12 mouse cellular contexts compared by ENCODE assay signal in the genomic region with DNA sequence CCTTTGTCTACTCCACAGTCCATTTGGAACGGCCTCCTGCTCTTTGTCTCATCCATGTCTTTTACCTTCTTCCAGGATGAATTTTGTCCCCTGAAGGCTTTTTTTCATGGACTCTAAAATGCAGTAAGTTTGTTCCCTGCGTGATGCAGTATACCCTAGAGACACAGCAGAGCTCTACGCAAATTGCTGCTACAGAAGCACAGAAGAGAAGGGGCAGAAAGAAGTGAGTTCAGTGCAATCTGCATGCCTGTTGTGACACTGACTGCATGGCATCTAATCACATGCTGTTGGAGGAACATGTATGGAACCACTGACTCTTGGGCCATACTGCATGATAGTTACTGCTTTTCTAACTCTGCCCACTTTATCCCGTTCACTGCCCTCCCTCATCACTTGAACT.
DNase-seq lines count a peak whose midpoint lies in the region; ATAC-seq lines count a peak whose summit lies in the region.
"Had no signal": no experiment of that assay in that cellular context is flagged by ENCODE, and none has a peak within 500 bp of the region (broad histone marks: within the 10 kb centered on the region; RNA-seq: fewer than 3 reads in every experiment).

No protein-coding gene starts in this region.

- H3K27me3 ChIP-seq in heart, embryonic 13.5 days (replicated peaks): no peaks in the 10 kb centered on the region
- H3K27me3 ChIP-seq in forebrain, embryonic 12.5 days: no peaks in the 10 kb centered on the region
- no peaks in the 10 kb centered on the region for H3K27me3 ChIP-seq in forebrain, embryonic 15.5 days
- H3K27me3 ChIP-seq in midbrain, embryonic 13.5 days: no peaks in the 10 kb centered on the region

- 0 out of 2 replicates have a peak, but pooled peaks cover 3% of the 10 kb centered on the region for H3K4me1 ChIP-seq in heart, embryonic 13.5 days
- H3K4me1 ChIP-seq in forebrain, embryonic 12.5 days: peaks cover 2% of the 10 kb centered on the region; the same call in 1 of the 2 replicates
- peaks cover 13% of the 10 kb centered on the region for H3K4me1 ChIP-seq in forebrain, embryonic 15.5 days
- peaks cover 11% of the 10 kb centered on the region; the same call in 1 of the 2 replicates for H3K4me1 ChIP-seq in midbrain, embryonic 13.5 days (replicated peaks)

- H3K27ac ChIP-seq in heart, embryonic 13.5 days (replicated peaks): peak overlapping the region; percentile 67
- H3K27ac ChIP-seq in forebrain, embryonic 12.5 days: peak overlapping the region; percentile 36; the same call in 1 of the 2 replicates
- peak overlapping the region; percentile 63 for H3K27ac ChIP-seq in forebrain, embryonic 15.5 days (replicated peaks)
- peak overlapping the region; percentile 59 for H3K27ac ChIP-seq in midbrain, embryonic 13.5 days
- H3K27ac ChIP-seq: gastrocnemius, adult 2 months; left cerebral cortex, adult 2 months had no signal

- H3K36me3 ChIP-seq in heart, embryonic 13.5 days: no peaks in the 10 kb centered on the region
- no peaks in the 10 kb centered on the region for H3K36me3 ChIP-seq in forebrain, embryonic 12.5 days (replicated peaks)
- no peaks in the 10 kb centered on the region for H3K36me3 ChIP-seq in forebrain, embryonic 15.5 days
- H3K36me3 ChIP-seq in midbrain, embryonic 13.5 days: no peaks in the 10 kb centered on the region

- H3K9ac ChIP-seq in heart, embryonic 13.5 days: no peak overlapping the region
- no peak overlapping the region for H3K9ac ChIP-seq in forebrain, embryonic 12.5 days
- no peak overlapping the region for H3K9ac ChIP-seq in forebrain, embryonic 15.5 days (replicated peaks)
- H3K9ac ChIP-seq in midbrain, embryonic 13.5 days (replicated peaks): no peak overlapping the region

- DNase-seq in heart, adult 11 months: no peak
- no peak for DNase-seq in adrenal gland, postnatal 4 days (ENCODE audit: low spot score in 2 of 2)
- DNase-seq in left cerebral cortex, adult 8-10 months (ENCODE audit: low spot score in 2 of 2): no peak
- DNase-seq: liver; lung, adult 2 months; thymus, adult 2 months had no signal

- peak overlapping the region; percentile 14; the same call in 1 of the 2 replicates for H3K4me3 ChIP-seq in heart, embryonic 13.5 days
- no peak overlapping the region for H3K4me3 ChIP-seq in forebrain, embryonic 12.5 days (replicated peaks)
- H3K4me3 ChIP-seq in forebrain, embryonic 15.5 days: no peak overlapping the region
- no peak overlapping the region for H3K4me3 ChIP-seq in midbrain, embryonic 13.5 days (replicated peaks)
- H3K4me3 ChIP-seq: gastrocnemius, adult 2 months; left cerebral cortex, adult 2 months had no signal

- H3K4me2 ChIP-seq in heart, embryonic 13.5 days: peak overlapping the region; percentile 43
- H3K4me2 ChIP-seq in forebrain, embryonic 12.5 days: no peak overlapping the region
- H3K4me2 ChIP-seq in forebrain, embryonic 15.5 days (replicated peaks): no peak overlapping the region
- H3K4me2 ChIP-seq in midbrain, embryonic 13.5 days (replicated peaks): peak overlapping the region; percentile 18

- H3K9me3 ChIP-seq in heart, embryonic 13.5 days: no peaks in the 10 kb centered on the region
- H3K9me3 ChIP-seq in forebrain, embryonic 12.5 days: no peaks in the 10 kb centered on the region
- H3K9me3 ChIP-seq in forebrain, embryonic 15.5 days: no peaks in the 10 kb centered on the region
- H3K9me3 ChIP-seq in midbrain, embryonic 13.5 days: no peaks in the 10 kb centered on the region

- WGBS in heart, embryonic 13.5 days: 58% methylated on average over 4 of the region's 4 CpGs
- WGBS in forebrain, embryonic 12.5 days: 36% methylated on average over 4 of the region's 4 CpGs
- 41% methylated on average over 4 of the region's 4 CpGs for WGBS in forebrain, embryonic 15.5 days
- WGBS in midbrain, embryonic 13.5 days: 57% methylated on average over 4 of the region's 4 CpGs

- no peak for ATAC-seq in heart, embryonic 13.5 days (ENCODE audit: extremely low read depth, insufficient number of reproducible peaks, low FRiP score, low TSS enrichment)
- ATAC-seq in forebrain, embryonic 12.5 days (ENCODE audit: low FRiP score): peak; percentile 33; the same call in 1 of the 2 replicates
- ATAC-seq in forebrain, embryonic 15.5 days (replicated peaks): no peak; the same call in 1 of the 2 replicates
- ATAC-seq in midbrain, embryonic 13.5 days: peak; percentile 53

Comparison
In these comparisons a context has a peak if more than half of its experiments do, and no peak if none do; other contexts are left out.
1. ATAC-seq: peak in forebrain, embryonic 12.5 days (single experiment) and midbrain, embryonic 13.5 days (single experiment); none in heart, embryonic 13.5 days (single experiment) and forebrain, embryonic 15.5 days (single experiment).
2. H3K4me2 ChIP-seq: peak in heart, embryonic 13.5 days (single experiment) and midbrain, embryonic 13.5 days (single experiment); none in forebrain, embryonic 12.5 days (single experiment) and forebrain, embryonic 15.5 days (single experiment).
3. Peak in every context shown above with its lines, with median percentiles within 50 percentile points of each other: H3K27ac ChIP-seq.